Mouse (Mus musculus): Measurements from ENCODE around the gene Nlgn2. TPM values are rescaled to one million over a fixed set of nuclear protein-coding genes. Genes with fewer than 3 reads are reported as not detected.

Gene Nlgn2
- total and polyA plus RNA-seq, 3 experiments, result 20.3 to 43.3 (median 29.8) TPM

DNA sequence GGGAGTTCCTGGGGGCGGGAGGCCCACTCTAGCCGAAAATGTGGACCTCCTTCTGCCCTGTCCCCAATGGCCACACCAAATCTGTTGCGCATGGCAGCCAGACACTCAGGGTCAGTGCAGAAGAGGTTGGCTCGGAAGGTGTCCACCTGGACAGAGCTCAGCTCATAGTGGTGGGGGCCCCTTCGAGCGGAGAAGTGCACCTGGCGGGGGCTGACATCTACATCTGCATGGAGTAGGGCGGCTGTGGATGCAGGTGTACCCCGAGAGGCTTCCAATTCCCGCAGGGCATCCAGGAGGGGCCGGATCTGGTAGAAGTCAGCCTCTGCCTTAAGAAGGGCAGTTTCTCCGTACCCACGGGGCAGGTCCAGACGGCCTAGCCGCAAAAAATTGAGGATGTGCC, 42.1 kb upstream of the Nlgn2 start:
- Histone ChIP-seq H3K27ac (ENCODE audit: control insufficient read depth, low read depth, low read length) (peak overlapping the region; percentile 64), H3K4me1 (ENCODE audit: control insufficient read depth in 1 of 2, insufficient read depth in 2 of 2, low read length in 2 of 2) (peaks cover 14 to 66% of the 10 kb centered on the region in 2 experiments), H3K27me3 (ENCODE audit: control insufficient read depth in 1 of 2, insufficient read depth in 2 of 2, low read length in 2 of 2) (no peaks in the 10 kb centered on the region), H3K79me2 (ENCODE audit: control insufficient read depth, insufficient read depth, low read length, poor library complexity) (no peaks in the 10 kb centered on the region), H3K9ac (ENCODE audit: control insufficient read depth, low read depth, low read length, poor library complexity, severe bottlenecking) (no peak overlapping the region), H3K4me3 (ENCODE audit: control insufficient read depth in 1 of 2, insufficient read depth in 1 of 2, low read depth in 2 of 2, low read length in 2 of 2) (no peak overlapping the region), H3K36me3 (ENCODE audit: control insufficient read depth in 1 of 2, insufficient read depth in 2 of 2, low read length in 2 of 2) (peaks cover 0 to 39% of the 10 kb centered on the region in 2 experiments; a peak in 2 of 4 replicates), H3K9me3 (replicated peaks; ENCODE audit: insufficient read depth, low read length) (no peaks in the 10 kb centered on the region)
- TF ChIP-seq ELF1 (IDR thresholded peaks at IDR 0.05; ENCODE audit: low read depth, low read length) (no peak), POLR2A (IDR thresholded peaks at IDR 0.05; ENCODE audit: control insufficient read depth in 1 of 2, insufficient read depth in 1 of 2, low read depth in 1 of 2, low read length in 2 of 2, poor library complexity in 1 of 2) (0 out of 4 replicates have a peak, but pooled peaks of 1 of the 2 experiments have one; percentile 29)
- DNase-seq (ENCODE audit: low read depth, low spot score), result no peak

DNA sequence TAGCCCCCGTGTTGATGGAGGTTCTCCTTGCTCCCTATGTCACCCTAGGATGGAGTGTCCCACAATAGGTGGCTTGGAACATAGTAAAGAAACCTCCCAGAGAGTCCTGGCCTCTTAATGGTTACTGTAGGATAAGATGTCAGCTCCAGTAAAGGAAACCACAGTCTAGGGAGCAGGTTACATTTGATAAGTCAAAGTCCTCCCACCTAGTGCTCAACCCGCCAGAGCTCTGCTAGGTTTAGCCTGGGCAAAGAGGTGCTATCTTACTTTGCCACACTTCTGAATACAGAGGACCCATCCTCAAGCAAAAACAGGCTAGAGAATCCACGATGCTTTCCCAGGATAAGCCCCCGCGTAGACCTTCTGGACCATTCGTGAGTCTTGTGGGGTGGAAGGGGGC, 41.4 kb upstream of the Nlgn2 start:
- Histone ChIP-seq H3K4me3 (ENCODE audit: control insufficient read depth in 1 of 2, insufficient read depth in 1 of 2, low read depth in 2 of 2, low read length in 2 of 2) (no peak overlapping the region), H3K36me3 (ENCODE audit: control insufficient read depth in 1 of 2, insufficient read depth in 2 of 2, low read length in 2 of 2) (peaks cover 0 to 36% of the 10 kb centered on the region in 2 experiments; a peak in 2 of 4 replicates), H3K79me2 (ENCODE audit: control insufficient read depth, insufficient read depth, low read length, poor library complexity) (no peaks in the 10 kb centered on the region), H3K4me1 (ENCODE audit: control insufficient read depth in 1 of 2, insufficient read depth in 2 of 2, low read length in 2 of 2) (peaks cover 11 to 62% of the 10 kb centered on the region in 2 experiments), H3K9ac (ENCODE audit: control insufficient read depth, low read depth, low read length, poor library complexity, severe bottlenecking) (0 out of 2 replicates have a peak overlapping the region, but pooled peaks have one; percentile 11), H3K9me3 (replicated peaks; ENCODE audit: insufficient read depth, low read length) (no peaks in the 10 kb centered on the region), H3K27me3 (ENCODE audit: control insufficient read depth in 1 of 2, insufficient read depth in 2 of 2, low read length in 2 of 2) (no peaks in the 10 kb centered on the region), H3K27ac (ENCODE audit: control insufficient read depth, low read depth, low read length) (peak overlapping the region; percentile 64)
- DNase-seq (ENCODE audit: low read depth, low spot score), result peak; percentile 83
- TF ChIP-seq BHLHE40 (IDR thresholded peaks at IDR 0.05; ENCODE audit: borderline replicate concordance, low read depth, low read length) (no peak), E2F4 (IDR thresholded peaks at IDR 0.05; ENCODE audit: borderline replicate concordance, low read depth, low read length) (no peak), UBTF (IDR thresholded peaks at IDR 0.05; ENCODE audit: borderline replicate concordance, insufficient read depth, low read depth, low read length) (no peak), MYC (IDR thresholded peaks at IDR 0.05; ENCODE audit: low read depth, low read length) (no peak), MAZ (IDR thresholded peaks at IDR 0.05; ENCODE audit: low read depth, low read length) (no peak; the same call in 1 of the 2 replicates), MEF2A (IDR thresholded peaks at IDR 0.05; ENCODE audit: extremely low read depth, insufficient replicate concordance, low read depth, low read length, poor library complexity, severe bottlenecking) (no peak), MAX (IDR thresholded peaks at IDR 0.05; ENCODE audit: low read length) (no peak), TBP (IDR thresholded peaks at IDR 0.05; ENCODE audit: low read depth, low read length) (no peak), MXI1 (IDR thresholded peaks at IDR 0.05; ENCODE audit: low read depth, low read length) (0 out of 2 replicates have a peak, but pooled peaks have one; percentile 7), TAL1 (IDR thresholded peaks at IDR 0.05; ENCODE audit: low read length) (peak; percentile 78), EP300 (IDR thresholded peaks at IDR 0.05; ENCODE audit: low read depth in 1 of 2, low read length in 2 of 2) (peak; percentile 80 to 89), RAD21 (IDR thresholded peaks at IDR 0.05; ENCODE audit: low read depth, low read length) (no peak), POLR2AphosphoS2 (IDR thresholded peaks at IDR 0.05; ENCODE audit: low read length) (no peak), GATA1 (IDR thresholded peaks at IDR 0.05; ENCODE audit: low read depth, low read length) (peak; percentile 86), SMC3 (IDR thresholded peaks at IDR 0.05; ENCODE audit: low read depth, low read length) (peak; percentile 19; the same call in 1 of the 2 replicates), ZKSCAN1 (IDR thresholded peaks at IDR 0.05; ENCODE audit: low read depth, low read length) (no peak), ZC3H11A (IDR thresholded peaks at IDR 0.05; ENCODE audit: low read depth, low read length) (no peak), ZNF384 (IDR thresholded peaks at IDR 0.05; ENCODE audit: low read depth, low read length) (no peak), ETS1 (IDR thresholded peaks at IDR 0.05; ENCODE audit: low read depth, low read length) (peak; percentile 22; the same call in 1 of the 2 replicates), NELFE (IDR thresholded peaks at IDR 0.05; ENCODE audit: low read depth, low read length) (no peak), MAFK (IDR thresholded peaks at IDR 0.05; ENCODE audit: borderline replicate concordance, low read depth, low read length) (no peak), USF1 (IDR thresholded peaks at IDR 0.05; ENCODE audit: low read depth, low read length) (no peak), TCF12 (IDR thresholded peaks at IDR 0.05; ENCODE audit: low read depth, low read length) (peak; percentile 73), HCFC1 (IDR thresholded peaks at IDR 0.05; ENCODE audit: low read depth, low read length) (no peak), ZMIZ1 (IDR thresholded peaks at IDR 0.05; ENCODE audit: low read depth, low read length) (no peak), POLR2A (IDR thresholded peaks at IDR 0.05; ENCODE audit: control insufficient read depth in 1 of 2, insufficient read depth in 1 of 2, low read depth in 1 of 2, low read length in 2 of 2, poor library complexity in 1 of 2) (no peak), GABPA (IDR thresholded peaks at IDR 0.05; ENCODE audit: low read depth, low read length) (no peak), MYB (IDR thresholded peaks at IDR 0.05; ENCODE audit: low read depth, low read length) (no peak), JUND (IDR thresholded peaks at IDR 0.05; ENCODE audit: low read depth, low read length) (no peak), RCOR1 (IDR thresholded peaks at IDR 0.05; ENCODE audit: low read depth, low read length) (peak; percentile 72), KAT2A (conservative IDR thresholded peaks at IDR 0.05; ENCODE audit: low read depth, low read length) (no peak)
